Mouse (Mus musculus) embryonic facial prominence, embryonic 11.5 days (tissue): ENCODE data around the gene Cnp. TPM values are rescaled to one million over a fixed set of nuclear protein-coding genes. Genes with fewer than 3 reads are reported as not detected.

Experiments used
- ATAC-seq: fragments of 200-750 bp; cut with Nextera tagmentation; replicated peaks from 2 replicates; pipeline ENCODE4 v1.8.0; 2017; ENCODE audit warnings: low read depth; ENCODE audit not compliant: insufficient number of reproducible peaks, low FRiP score, low TSS enrichment
- DNase-seq: peaks from one replicate; pipeline ENCODE4 v3.0.0-alpha.2; 2015; ENCODE audit warnings: low spot score
- H3K27ac ChIP-seq: fragments of 300-500 bp; sonication (generic); replicated peaks from 2 replicates; pipeline ENCODE4 v1.5.1; 2014; ENCODE audit warnings: mild to moderate bottlenecking, low read depth, low read length, control low read depth
- H3K27me3 ChIP-seq: fragments of 300-500 bp; sonication (generic); 2 replicates; pipeline ENCODE4 v1.6.1; 2014; ENCODE audit warnings: mild to moderate bottlenecking, low read length, moderate library complexity, mixed read lengths; ENCODE audit not compliant: control insufficient read depth, insufficient read depth
- H3K36me3 ChIP-seq: fragments of 300-500 bp; sonication (generic); replicated peaks from 2 replicates; pipeline ENCODE4 v1.6.1; 2014; ENCODE audit warnings: low read depth, mild to moderate bottlenecking, low read length, moderate library complexity, mixed read lengths; ENCODE audit not compliant: control insufficient read depth, insufficient read depth
- H3K4me1 ChIP-seq: fragments of 300-500 bp; sonication (generic); 2 replicates; pipeline ENCODE4 v1.6.1; 2014; ENCODE audit warnings: low read length, mixed read lengths; ENCODE audit not compliant: control insufficient read depth, insufficient read depth
- H3K4me2 ChIP-seq: fragments of 300-500 bp; sonication (generic); 2 replicates; pipeline ENCODE4 v1.6.1; 2014; ENCODE audit warnings: low read depth, mild to moderate bottlenecking, control low read depth, low read length, moderate library complexity
- H3K4me3 ChIP-seq: fragments of 300-500 bp; sonication (generic); 2 replicates; pipeline ENCODE4 v1.5.1; 2014; ENCODE audit warnings: low read depth, low read length, control low read depth
- H3K9ac ChIP-seq: fragments of 300-500 bp; sonication (generic); replicated peaks from 2 replicates; pipeline ENCODE4 v1.6.1; 2014; ENCODE audit warnings: mild to moderate bottlenecking, control low read depth, low read length
- H3K9me3 ChIP-seq: fragments of 300-500 bp; sonication (generic); replicated peaks from 2 replicates; pipeline ENCODE4 v1.6.1; 2016; ENCODE audit warnings: mild to moderate bottlenecking, low read length, inconsistent platforms, mixed read lengths; ENCODE audit not compliant: control insufficient read depth
- WGBS: fragments of 180-500 bp; shearing (Covaris S2); extraction: QIAGEN DNeasy Blood & Tissue Kit; methylation state at CpG from one replicate; pipeline ENCODE4 v1.1.7; 2014; 5-methylcytosine and 5-hydroxymethylcytosine counted together
- polyA plus RNA-seq: library from polyadenylated mRNA; unstranded; fragments of >200 nt; fragmentation: Nextera tagmentation; extraction: Ambion mirVana; gene quantifications from 2 replicates; pipeline ENCODE4 v1.2.1, GENCODE M21; 2014

The Cnp gene
- 20.0 and 23.6 TPM in 2 replicates for polyA plus RNA-seq

DNA sequence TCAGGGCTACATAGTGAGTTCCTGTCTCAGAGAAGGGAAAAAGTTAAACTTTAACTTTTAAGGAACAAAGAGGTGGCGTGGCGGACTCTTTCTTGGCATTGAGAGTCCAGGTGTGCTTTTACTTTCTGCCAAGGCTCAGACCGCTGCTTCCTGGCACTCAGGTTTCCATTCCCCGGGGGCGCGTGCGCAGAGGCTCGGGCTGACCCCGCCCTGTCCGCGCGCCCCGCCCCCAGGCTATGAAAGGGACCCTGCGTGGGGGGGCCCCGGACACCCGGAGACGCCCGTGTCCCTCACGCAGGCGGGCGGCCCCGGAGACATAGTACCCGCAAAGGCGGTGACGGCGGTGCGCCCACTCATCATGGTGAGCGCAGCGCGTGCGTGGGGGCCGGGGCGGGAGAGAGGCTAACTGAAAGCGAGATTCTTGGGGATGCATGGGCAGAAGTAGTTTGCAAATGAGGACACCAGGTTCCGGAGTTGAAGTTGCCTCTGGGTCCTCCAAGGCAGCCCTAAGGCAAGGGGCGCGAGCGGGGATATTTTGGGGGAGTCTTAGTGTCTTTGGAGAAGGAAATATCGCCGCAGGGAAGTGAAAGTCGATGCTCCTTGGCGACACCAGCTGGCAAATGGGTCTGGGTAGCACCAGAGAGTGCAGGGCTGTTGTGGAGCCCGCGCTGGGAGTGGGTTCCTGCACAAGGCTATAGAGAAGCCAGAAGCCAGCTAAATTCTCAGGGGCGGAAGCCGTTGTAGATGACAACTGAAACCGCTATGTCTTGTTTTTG lies at the start of gene Cnp:
Gene Cnp (plus strand): TSS at position 197 of the 776 bp plus-strand sequence.
- 0 out of 2 replicates have a peak within 1 kb of the TSS, but pooled peaks have one; percentile 10 for H3K27ac ChIP-seq
- WGBS = 2% methylated on average over 47 of the region's 47 CpGs

DNA sequence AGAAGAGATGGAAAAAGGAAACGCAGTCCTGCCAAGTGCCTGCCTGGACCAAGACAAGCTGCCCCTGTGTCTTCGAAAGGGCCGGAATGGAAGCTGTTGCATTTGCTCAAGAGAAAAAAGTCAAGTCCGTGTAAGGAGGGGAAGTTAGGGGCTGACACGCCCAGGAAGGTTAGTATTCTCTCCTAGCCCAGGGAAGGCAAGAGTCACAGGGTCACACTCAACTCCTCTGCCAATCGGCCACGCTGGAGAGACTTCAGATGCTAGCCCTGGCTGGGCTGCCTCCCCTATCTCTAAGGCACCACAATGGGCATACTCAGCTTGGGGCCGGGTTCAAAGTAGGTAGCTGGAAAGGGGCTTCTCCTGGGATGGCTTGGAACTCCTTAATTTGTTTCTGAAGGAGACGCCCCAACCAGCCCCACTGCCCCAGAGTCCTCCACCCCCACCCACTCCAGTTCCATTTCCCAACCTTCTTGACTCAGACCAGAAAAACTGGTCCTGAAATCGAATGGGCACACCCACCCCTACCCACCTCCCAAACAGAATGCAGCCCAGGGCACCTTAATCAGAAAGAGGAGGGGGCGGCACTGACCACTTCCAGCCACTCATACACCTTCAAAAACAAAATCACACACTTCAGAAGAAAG lies 49.6 kb upstream of the Cnp start:
- DNase-seq = no peak
- H3K9me3 ChIP-seq = no peaks in the 10 kb centered on the region
- no peak overlapping the region for H3K27ac ChIP-seq
- H3K4me1 ChIP-seq = peaks cover 5% of the 10 kb centered on the region; the same call in 1 of the 2 replicates
- ATAC-seq = no peak
- no peak overlapping the region for H3K9ac ChIP-seq
- H3K4me3 ChIP-seq = no peak overlapping the region; the same call in 1 of the 2 replicates
- 40% methylated on average over 11 of the region's 11 CpGs for WGBS
- peaks cover 10% of the 10 kb centered on the region for H3K36me3 ChIP-seq
- no peaks in the 10 kb centered on the region for H3K27me3 ChIP-seq
- peak overlapping the region; percentile 89 for H3K4me2 ChIP-seq

More for the DNA sequence above, at the start of gene Cnp:
- no peaks in the 10 kb centered on the region for H3K4me1 ChIP-seq
- peak within 1 kb of the TSS; percentile 64 for H3K4me3 ChIP-seq
- peaks cover 4% of the 10 kb centered on the region for H3K27me3 ChIP-seq
- DNase-seq (peak; percentile 79), ATAC-seq (peak; percentile 53)
- peak within 1 kb of the TSS; percentile 71 for H3K9ac ChIP-seq
- H3K4me2 ChIP-seq = peak within 1 kb of the TSS; percentile 85
- H3K36me3 ChIP-seq = no peaks in the 10 kb centered on the region; the same call in 1 of the 2 replicates
- no peaks in the 10 kb centered on the region for H3K9me3 ChIP-seq

DNA sequence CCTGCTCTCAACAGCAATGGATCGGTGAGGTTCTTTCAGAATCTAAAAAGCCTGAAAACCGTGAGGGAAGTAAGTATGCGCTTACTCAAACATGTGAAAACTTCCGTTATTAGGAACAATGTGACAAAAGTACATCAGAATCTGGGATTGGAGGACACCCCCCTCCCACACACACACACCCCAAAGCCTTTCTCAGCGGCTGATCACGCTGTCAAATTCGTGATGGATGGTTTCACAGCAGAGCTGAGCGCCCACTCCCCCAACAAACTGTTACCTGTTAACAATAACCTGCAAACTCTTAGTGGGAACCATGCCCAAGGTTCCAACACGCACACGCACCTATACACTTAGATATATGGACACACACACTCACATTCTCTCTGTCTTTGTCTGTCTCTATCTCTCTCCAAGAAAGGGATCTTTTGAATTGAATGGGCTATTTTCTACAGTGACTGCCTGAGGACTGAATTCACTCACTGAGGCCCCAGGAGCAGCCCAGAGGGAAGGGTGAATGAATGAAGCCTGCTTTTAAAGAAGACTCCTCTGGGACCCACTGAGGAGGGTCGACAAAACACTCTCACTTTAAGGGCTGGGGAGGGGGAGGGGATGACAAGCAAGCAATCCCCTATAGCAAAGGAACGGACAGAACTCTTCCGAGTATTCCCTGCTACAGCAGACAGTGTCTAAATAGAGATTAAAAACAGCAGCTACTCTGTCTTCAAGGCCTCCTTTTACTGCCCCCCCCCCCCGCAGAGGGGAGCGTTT lies 48.5 kb upstream of the Cnp start:
- H3K9ac ChIP-seq = peak overlapping the region; percentile 84
- WGBS = 9% methylated on average over 15 of the region's 15 CpGs
- H3K27me3 ChIP-seq = no peaks in the 10 kb centered on the region
- no peak for ATAC-seq
- no peak overlapping the region for H3K27ac ChIP-seq
- peak overlapping the region; percentile 89 for H3K4me3 ChIP-seq
- peak overlapping the region; percentile 89 for H3K4me2 ChIP-seq
- no peaks in the 10 kb centered on the region for H3K9me3 ChIP-seq
- peaks cover 5% of the 10 kb centered on the region; the same call in 1 of the 2 replicates for H3K4me1 ChIP-seq
- DNase-seq = peak; percentile 19
- H3K36me3 ChIP-seq = peaks cover 10% of the 10 kb centered on the region

DNA sequence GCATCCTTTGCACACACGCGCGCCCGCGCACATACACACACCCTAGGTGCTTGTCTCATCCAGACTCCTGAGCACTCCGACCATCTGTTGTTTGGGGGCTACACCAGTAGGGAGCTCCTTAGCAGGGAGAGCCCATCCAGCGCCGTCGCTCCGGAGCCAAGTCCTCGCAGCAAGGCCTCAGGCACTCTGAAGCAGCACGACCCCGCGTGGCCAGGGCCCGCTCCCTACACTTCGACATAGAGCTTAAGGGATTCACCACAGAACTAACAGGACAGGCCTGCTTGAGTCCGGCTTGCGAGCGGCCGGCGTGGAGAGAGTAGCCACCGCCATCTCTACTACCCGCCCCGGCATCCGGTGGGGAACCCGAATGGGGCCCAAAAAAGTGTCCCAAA lies 47.6 kb upstream of the Cnp start:
- WGBS = 0% methylated on average over 26 of the region's 26 CpGs

DNA sequence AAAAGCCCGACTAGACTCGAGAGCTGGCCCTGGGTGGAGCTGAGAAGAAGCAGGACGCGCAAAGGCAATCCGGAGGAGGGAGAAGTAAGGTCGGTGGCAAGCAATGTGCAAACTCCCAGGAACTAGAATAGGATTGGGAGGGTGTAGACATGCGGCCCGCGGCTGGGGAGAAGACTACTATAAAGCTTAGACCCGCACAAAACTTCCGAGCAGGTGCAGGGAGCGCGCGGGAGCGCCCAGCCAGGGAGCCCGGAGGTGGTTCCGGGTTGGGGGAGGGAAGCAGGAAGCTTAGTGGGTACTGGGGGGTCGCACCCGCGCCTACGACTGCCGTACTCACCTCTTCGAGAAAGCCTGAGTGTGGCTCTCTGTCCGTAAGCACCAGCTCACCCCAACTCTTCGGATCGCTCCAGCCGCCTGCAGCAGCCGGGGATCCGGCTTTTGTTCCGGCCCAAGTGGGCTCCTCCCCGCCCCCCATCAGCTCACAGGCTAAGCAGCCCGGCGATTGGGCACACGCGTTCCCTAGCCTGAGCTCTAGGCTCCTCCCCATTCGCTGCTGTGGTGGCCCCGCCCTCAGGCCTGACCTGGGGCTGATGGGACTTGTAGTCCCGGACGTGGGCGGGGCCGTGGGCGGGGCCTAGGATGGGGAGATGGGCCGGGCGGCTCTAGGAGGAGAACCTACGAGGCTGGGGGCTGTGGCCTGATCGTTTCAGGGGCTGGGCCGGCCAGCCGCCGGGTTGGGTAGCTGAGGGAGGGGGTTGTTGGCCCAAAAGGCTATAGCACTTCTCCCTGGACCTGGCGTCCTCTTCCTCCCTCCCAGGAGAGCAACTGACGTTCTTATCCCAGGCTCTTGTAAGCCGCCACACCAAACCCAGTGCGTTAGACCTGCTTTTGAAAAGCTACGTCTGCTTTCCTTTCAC lies 47.0 kb upstream of the Cnp start, which contains the start of gene Acly:
Gene Acly (minus strand): TSS at position 543 of the 917 bp plus-strand sequence.
- peak within 1 kb of the TSS; percentile 82 for H3K27ac ChIP-seq
- ATAC-seq (peak; percentile 94), DNase-seq (peak; percentile 100)
- no peaks in the 10 kb centered on the region for H3K27me3 ChIP-seq
- 0% methylated on average over 49 of the region's 54 CpGs for WGBS
- peak within 1 kb of the TSS; percentile 89 for H3K4me2 ChIP-seq
- no peaks in the 10 kb centered on the region for H3K9me3 ChIP-seq
- H3K4me3 ChIP-seq = peak within 1 kb of the TSS; percentile 89
- peaks cover 5% of the 10 kb centered on the region; the same call in 1 of the 2 replicates for H3K4me1 ChIP-seq
- H3K36me3 ChIP-seq = peaks cover 7% of the 10 kb centered on the region
- H3K9ac ChIP-seq = peak within 1 kb of the TSS; percentile 84

More for the DNA sequence above, 47.6 kb upstream of the Cnp start:
- Histone ChIP-seq H3K9ac (peak overlapping the region; percentile 84), H3K4me2 (peak overlapping the region; percentile 89), H3K27me3 (no peaks in the 10 kb centered on the region), H3K9me3 (no peaks in the 10 kb centered on the region), H3K36me3 (peaks cover 10% of the 10 kb centered on the region), H3K4me3 (peak overlapping the region; percentile 89), H3K27ac (peak overlapping the region; percentile 82), H3K4me1 (peaks cover 5% of the 10 kb centered on the region; the same call in 1 of the 2 replicates)
- DNase-seq (peak; percentile 71), ATAC-seq (peak; percentile 57)

DNA sequence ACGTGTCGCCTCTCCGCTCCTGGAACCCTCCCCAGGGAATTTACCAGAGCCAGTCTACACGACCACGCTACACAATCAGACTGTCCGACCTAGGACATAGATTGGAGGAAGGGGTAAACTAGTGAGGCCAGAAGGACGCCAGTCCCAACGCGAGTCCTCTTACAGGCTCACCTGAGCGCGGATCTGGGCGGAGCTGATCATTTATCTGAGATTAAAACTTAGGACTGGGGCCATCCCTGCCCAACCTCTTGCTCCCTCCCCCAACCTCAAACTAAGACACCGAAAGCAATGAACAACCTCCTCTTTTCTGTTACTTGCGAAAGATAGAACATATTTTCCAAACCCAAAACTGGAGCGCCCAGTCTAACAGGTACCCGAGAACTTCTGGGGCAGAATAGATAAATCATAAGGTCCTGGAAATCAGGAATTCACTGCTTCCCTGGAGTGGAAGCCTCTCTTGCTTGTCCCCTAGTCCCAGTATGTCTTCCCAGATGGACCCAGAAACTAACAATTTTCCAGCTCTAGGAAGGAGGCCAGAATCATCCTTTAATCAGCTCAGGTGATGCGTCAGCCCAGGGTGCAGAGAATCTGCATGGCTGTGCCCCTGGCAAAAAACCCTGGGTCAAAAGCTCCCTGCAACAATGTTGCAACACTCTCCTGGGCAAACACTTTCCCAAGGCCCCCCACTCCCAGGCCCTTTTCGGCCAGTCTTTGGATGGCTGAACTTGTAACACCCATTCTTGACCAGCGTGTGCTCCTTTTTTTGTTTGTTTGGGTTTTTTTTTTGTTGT lies 46.1 kb upstream of the Cnp start:
- peaks cover 5% of the 10 kb centered on the region; the same call in 1 of the 2 replicates for H3K4me1 ChIP-seq
- no peaks in the 10 kb centered on the region for H3K36me3 ChIP-seq
- no peaks in the 10 kb centered on the region for H3K27me3 ChIP-seq
- H3K4me3 ChIP-seq = peak overlapping the region; percentile 89
- H3K9ac ChIP-seq = peak overlapping the region; percentile 43
- ATAC-seq = no peak
- peak overlapping the region; percentile 7; the same call in 1 of the 2 replicates for H3K27ac ChIP-seq
- no peak for DNase-seq
- 23% methylated on average over 19 of the region's 19 CpGs for WGBS
- peak overlapping the region; percentile 76 for H3K4me2 ChIP-seq
- no peaks in the 10 kb centered on the region for H3K9me3 ChIP-seq
